Mouse (Mus musculus) left cerebral cortex, adult 8-10 months (tissue): ENCODE results near the gene Tas1r1. TPM values are rescaled to one million over a fixed set of nuclear protein-coding genes. Genes with fewer than 3 reads are reported as not detected.

Experiments
- DNase-seq, 2 experiments: peaks; one replicate each; pipeline ENCODE4 v3.0.0; 2022; ENCODE audit warnings: low spot score in 2 of 2
- total RNA-seq, 4 experiments: library from RNA; stranded (reverse); gene quantifications; 2 replicates each; pipeline ENCODE4 v1.2.4; 2022

Gene Tas1r1
- total RNA-seq, 4 experiments from 2014 or later, result 0.61 to 0.94 (median 0.73) TPM

DNA sequence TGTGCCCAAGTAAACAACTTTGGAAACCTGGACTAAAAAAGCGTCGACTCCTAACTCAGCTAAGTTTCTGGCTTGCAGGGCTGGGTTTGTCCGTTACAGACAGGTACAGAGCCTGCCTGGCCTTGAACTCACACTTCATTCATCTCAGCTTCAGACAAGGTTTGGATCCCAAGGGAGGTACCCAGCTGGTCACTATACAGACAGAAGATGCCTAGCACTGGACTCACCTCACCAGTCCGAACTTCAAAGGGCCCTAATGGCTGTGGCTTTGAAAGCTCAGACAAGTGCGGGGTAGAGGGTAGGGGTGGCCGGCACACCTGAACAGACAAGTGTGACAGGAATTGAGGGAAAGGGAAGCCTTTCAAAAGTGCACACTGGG is 49.3 kb downstream of the Tas1r1 start:
- DNase-seq, result no peak

GRCm38 (mm10) chr4:151988342-151989109 is 49.8 kb downstream of the Tas1r1 start, which contains the start of gene Thap3:
Thap3 (minus strand) TSS chr4:151988997.
- peak in 1 of 2 experiments; percentile 79 for DNase-seq

DNA sequence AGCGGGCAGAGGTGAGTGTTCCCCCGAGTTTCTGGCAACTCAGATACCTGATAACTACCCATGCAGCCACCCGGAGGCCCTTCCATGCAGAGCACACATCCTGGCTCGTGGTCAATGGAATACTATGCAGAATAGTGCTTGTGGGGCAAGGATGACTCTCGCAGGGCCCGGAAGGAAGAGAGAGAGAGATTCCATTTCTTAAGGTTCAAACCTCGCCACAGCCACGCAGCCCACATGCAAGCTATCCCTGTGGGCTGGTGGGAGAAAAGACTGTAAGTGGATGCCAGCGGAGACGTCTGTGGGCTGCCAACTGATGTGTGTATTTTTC is 50.4 kb downstream of the Tas1r1 start:
- DNase-seq, result no peak

DNA sequence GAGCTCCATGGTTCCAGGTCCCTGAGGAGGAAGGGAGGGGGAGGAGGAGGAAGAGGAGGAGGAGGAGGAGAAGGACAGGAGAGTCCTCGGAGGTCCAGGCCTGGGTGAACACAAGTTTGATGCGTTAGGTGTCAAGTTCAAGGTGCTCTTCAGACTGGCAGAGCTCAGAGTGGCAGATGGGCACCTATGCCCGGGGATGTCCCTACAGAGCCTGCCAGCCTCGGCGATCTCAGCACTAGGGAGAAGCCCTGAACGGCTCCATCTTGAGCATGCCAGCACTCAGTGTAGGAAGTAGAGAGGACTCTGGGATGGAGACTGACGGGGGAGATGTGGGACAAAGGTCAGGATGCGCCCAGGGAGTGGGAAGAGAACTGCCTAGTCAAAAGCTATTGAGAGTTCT is 51.7 kb downstream of the Tas1r1 start:
- no peak for DNase-seq

DNA sequence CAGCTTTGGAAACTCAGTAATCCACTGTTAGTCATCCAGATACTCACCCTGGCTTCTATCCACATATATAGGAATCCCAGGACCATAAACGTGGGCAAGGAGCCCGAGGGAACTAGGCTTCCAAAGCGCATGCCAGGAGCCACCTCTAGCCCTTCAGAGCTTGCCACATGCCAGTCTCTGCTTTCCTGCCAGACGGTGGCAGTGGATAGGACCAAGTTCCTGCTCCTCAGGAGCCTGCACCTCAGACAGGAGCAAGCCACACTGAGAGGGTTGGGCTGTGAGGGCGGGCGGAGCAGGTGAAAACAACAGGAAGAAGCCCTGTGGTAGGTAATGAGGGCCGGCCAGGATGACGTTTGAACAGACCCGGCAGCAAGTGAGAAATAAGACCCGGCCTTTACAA is 52.5 kb downstream of the Tas1r1 start:
- DNase-seq, result no peak

DNA sequence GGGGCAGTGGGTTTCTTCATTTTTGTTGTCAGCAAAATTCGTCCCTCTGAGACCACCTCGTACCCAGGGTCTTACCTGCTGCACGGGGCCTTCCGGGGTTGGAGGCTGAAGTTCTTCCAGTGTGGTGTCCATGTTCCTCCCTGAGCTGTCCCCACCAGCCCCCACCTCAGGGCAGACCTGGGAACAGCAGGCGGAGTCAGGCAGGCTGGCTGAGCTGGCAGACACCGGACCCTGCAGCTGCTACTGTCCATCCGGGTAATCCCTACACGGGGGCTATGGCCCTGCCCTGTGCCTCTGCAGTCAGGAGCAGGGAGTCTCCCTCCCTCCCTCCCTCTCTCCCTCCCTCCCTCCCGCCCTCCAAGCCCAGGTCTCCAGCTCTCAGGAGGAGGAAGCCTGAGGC is 54.8 kb downstream of the Tas1r1 start:
- no peak for DNase-seq

GRCm38 (mm10) chr4:151983043-151983442 is 55.3 kb downstream of the Tas1r1 start:
- no peak for DNase-seq

DNA sequence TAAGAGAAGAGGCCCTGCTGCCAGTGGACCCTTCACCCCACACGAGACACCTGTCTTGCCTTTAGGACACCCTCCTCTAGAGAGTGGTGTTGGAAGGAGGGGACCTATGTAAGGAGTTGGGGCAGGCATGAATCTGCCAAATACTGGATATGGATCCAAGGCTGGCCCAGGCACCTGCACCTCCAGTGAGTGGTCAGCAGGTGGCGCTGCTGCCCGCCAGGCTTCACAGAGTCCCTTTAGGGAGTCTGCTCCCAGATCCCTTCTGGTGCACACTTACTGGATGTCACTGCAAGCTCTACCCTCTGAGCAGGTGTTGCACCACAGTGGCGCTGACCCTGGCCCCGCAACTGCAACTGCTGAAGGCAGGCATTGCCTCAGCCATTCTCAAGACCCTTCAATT is 57.0 kb downstream of the Tas1r1 start:
- DNase-seq, result peak; percentile 64 to 71

DNA sequence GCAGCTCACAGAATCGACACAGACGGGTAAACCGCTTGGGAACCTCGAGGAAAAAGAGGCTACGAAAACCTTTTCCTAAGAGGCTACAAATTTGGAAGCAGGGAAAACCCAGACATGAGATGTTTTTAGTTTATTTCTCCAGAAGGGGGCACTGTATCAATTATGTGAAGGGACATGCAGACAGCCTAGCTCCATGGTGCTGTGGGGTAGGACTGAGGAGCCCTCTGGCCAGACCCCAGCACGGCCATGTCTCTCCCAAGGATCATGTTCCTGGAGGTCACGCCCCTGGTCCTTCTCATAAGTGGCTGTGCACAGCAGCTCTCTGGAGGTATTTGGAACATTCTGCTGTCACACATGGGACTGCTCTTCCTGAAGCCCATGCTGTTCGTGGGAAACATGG is 57.7 kb downstream of the Tas1r1 start:
- no peak for DNase-seq

Other genes starting within 250 kb of the Tas1r1 start
- gene Camta1, start 176.7 kb downstream of the Tas1r1 start, total RNA-seq, result 100 to 1,000 TPM; 236 to 263 (median 255) TPM
- 10 to 100 TPM; 51.5 to 75.7 (median 62.5) TPM for gene Dnajc11, start 104.9 kb downstream of the Tas1r1 start, total RNA-seq
- gene Thap3, start 49.6 kb downstream of the Tas1r1 start, total RNA-seq, result 10 to 100 TPM; 17.5 to 27.0 (median 24.0) TPM
- 10 to 100 TPM; 15.4 to 17.4 (median 15.8) TPM for gene Phf13, start 42.3 kb downstream of the Tas1r1 start, total RNA-seq
- 10 to 100 TPM; 15.8 to 21.0 (median 19.3) TPM for gene Klhl21, start 29.8 kb downstream of the Tas1r1 start, total RNA-seq
- gene Zbtb48, start 10.9 kb downstream of the Tas1r1 start, total RNA-seq, result 10 to 100 TPM; 11.7 to 17.5 (median 14.0) TPM
- gene Nol9, start 753 bp upstream of the Tas1r1 start, total RNA-seq, result 10 to 100 TPM; 15.7 to 18.2 (median 17.2) TPM
- 10 to 100 TPM; 72.6 to 90.6 (median 82.4) TPM for gene Plekhg5, start 33.9 kb upstream of the Tas1r1 start, total RNA-seq
- gene Tnfrsf25, start 77.4 kb upstream of the Tas1r1 start, total RNA-seq, result 1 to 10 TPM; 4.3 to 9.8 (median 6.3) TPM
- 1 to 10 TPM; 2.1 to 3.2 (median 2.6) TPM for gene Espn, start 113.8 kb upstream of the Tas1r1 start, total RNA-seq
- not detected for gene Hes2, start 120.3 kb upstream of the Tas1r1 start, total RNA-seq
- 100 to 1,000 TPM; 281 to 320 (median 303) TPM for gene Acot7, start 139.6 kb upstream of the Tas1r1 start, total RNA-seq
- gene Gpr153, start 235.7 kb upstream of the Tas1r1 start, total RNA-seq, result 10 to 100 TPM; 27.5 to 40.2 (median 31.6) TPM